ENCODE assay signal across 24 mouse cellular contexts in the genomic region with DNA sequence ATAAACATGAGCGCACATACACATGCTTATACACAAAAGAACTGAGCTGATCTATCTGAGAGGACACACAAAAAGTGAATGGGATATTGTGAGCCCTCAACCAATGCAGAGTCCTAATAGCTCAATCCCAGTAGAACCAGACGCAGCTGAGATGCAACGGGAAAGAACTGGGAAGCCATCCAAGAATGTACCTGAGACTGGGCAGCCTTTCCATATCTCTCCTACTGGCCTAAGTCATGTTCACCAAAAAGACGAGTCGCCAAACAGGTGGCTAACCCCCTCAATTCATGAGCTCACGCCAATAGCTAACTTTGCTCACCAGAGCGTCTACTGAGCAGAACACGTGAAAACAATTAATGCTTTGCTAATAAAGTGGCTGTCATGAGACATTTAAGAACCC. TPM values are rescaled to one million over a fixed set of nuclear protein-coding genes. Genes with fewer than 3 reads are reported as not detected.
A peak's percentile ranks its signal among the peaks of the same experiment; 100 is the strongest.
DNase-seq lines count a peak whose midpoint lies in the region; ATAC-seq and TF ChIP-seq lines count a peak whose summit lies in the region.
"Had no signal": no experiment of that assay in that cellular context is flagged by ENCODE, and none has a peak within 500 bp of the region (broad histone marks: within the 10 kb centered on the region; RNA-seq: fewer than 3 reads in every experiment).

No protein-coding gene starts in this region.

- no peak for TF ChIP-seq POLR2A in kidney, adult 2 months (IDR thresholded peaks at IDR 0.05; ENCODE audit: low read depth, low read length)
- TF ChIP-seq POLR2A in cerebellum, adult 2 months (IDR thresholded peaks at IDR 0.05; ENCODE audit: borderline replicate concordance, insufficient read depth, low read length), result no peak

- WGBS in kidney, adult 2 months, result 55% methylated on average over 8 of the region's 8 CpGs
- WGBS in cerebellum, adult 2 months, result 27% methylated on average over 8 of the region's 8 CpGs
- 84% methylated on average over 8 of the region's 8 CpGs for WGBS in hindbrain, embryonic 12.5 days

- peak overlapping the region; percentile 75; the same call in 1 of the 2 replicates for H3K27ac ChIP-seq in kidney, adult 2 months (ENCODE audit: insufficient read depth, low read depth, low read length)
- no peak overlapping the region for H3K27ac ChIP-seq in cerebellum, adult 2 months (ENCODE audit: insufficient read depth, low read length)
- H3K27ac ChIP-seq in hindbrain, embryonic 12.5 days, result no peak overlapping the region
- H3K27ac ChIP-seq: embryonic facial prominence, embryonic 15.5 days; forebrain, embryonic 10.5 days; gastrocnemius, adult 2 months; hindbrain, embryonic 10.5 days; hindbrain, embryonic 15.5 days had no signal

- peak; percentile 36 for DNase-seq in kidney, adult 2 months
- no peak for DNase-seq in kidney, adult 8-10 months
- peak; percentile 45 to 78 for DNase-seq in cerebellum, adult 2 months
- peak; percentile 63 to 75 for DNase-seq in cerebellum, postnatal 10 days
- DNase-seq in thymus, postnatal 10 days (ENCODE audit: low spot score in 2 of 2), result no peak
- DNase-seq in layer of hippocampus, adult 18-20 months (ENCODE audit: low spot score in 2 of 2), result no peak
- DNase-seq: adrenal gland, adult 2 months; adrenal gland, postnatal 25 days; embryo, embryonic 11 days; gastrocnemius, adult 2 months; gastrocnemius, postnatal 25 days had no signal

- no peak for ATAC-seq in hindbrain, embryonic 12.5 days (ENCODE audit: low FRiP score)
- ATAC-seq: forebrain, embryonic 14.5 days; inflammation-experienced regulatory T-cells, adult 6 months; intestine, postnatal 0 days; Patski had no signal

- peaks cover 22% of the 10 kb centered on the region for H3K4me1 ChIP-seq in kidney, adult 2 months (ENCODE audit: control insufficient read depth, insufficient read depth, low read length)
- peaks cover 22% of the 10 kb centered on the region for H3K4me1 ChIP-seq in cerebellum, adult 2 months (ENCODE audit: control insufficient read depth, insufficient read depth, low read length)
- H3K4me1 ChIP-seq in hindbrain, embryonic 12.5 days, result peaks cover 18% of the 10 kb centered on the region
- H3K4me1 ChIP-seq: embryonic facial prominence, embryonic 15.5 days had no signal

- no peak for TF ChIP-seq CTCF in kidney, adult 2 months (conservative IDR thresholded peaks at IDR 0.05; ENCODE audit: insufficient read depth, insufficient read length, low read depth, low read length)
- TF ChIP-seq CTCF in cerebellum, adult 2 months (IDR thresholded peaks at IDR 0.05; ENCODE audit: borderline replicate concordance, insufficient read depth, low read depth, low read length), result no peak

- no peaks in the 10 kb centered on the region for H3K27me3 ChIP-seq in kidney, adult 2 months (replicated peaks; ENCODE audit: control insufficient read depth, insufficient read depth, low read length)
- H3K27me3 ChIP-seq in cerebellum, adult 2 months (ENCODE audit: control insufficient read depth, insufficient read depth, low read length), result no peaks in the 10 kb centered on the region
- no peaks in the 10 kb centered on the region for H3K27me3 ChIP-seq in hindbrain, embryonic 12.5 days
- H3K27me3 ChIP-seq: CH12.LX; embryonic facial prominence, embryonic 15.5 days; heart, embryonic 12.5 days; hindbrain, embryonic 15.5 days; Patski had no signal

- no peaks in the 10 kb centered on the region for H3K36me3 ChIP-seq in kidney, adult 2 months (ENCODE audit: control insufficient read depth, insufficient read depth, low read length)
- H3K36me3 ChIP-seq in hindbrain, embryonic 12.5 days, result peaks cover 5% of the 10 kb centered on the region; the same call in 1 of the 2 replicates
- H3K36me3 ChIP-seq: embryonic facial prominence, embryonic 15.5 days; heart, embryonic 12.5 days had no signal

- H3K9ac ChIP-seq in hindbrain, embryonic 12.5 days, result no peak overlapping the region
- H3K9ac ChIP-seq: embryonic facial prominence, embryonic 15.5 days; heart, embryonic 12.5 days; hindbrain, embryonic 15.5 days had no signal

- H3K4me3 ChIP-seq in kidney, adult 2 months (ENCODE audit: insufficient read depth, low read depth, low read length), result no peak overlapping the region
- no peak overlapping the region for H3K4me3 ChIP-seq in cerebellum, adult 2 months (replicated peaks; ENCODE audit: insufficient read depth, low read depth, low read length)
- H3K4me3 ChIP-seq in hindbrain, embryonic 12.5 days, result no peak overlapping the region
- H3K4me3 ChIP-seq: embryonic facial prominence, embryonic 15.5 days; erythroblast, embryonic 14.5 days; forebrain, embryonic 10.5 days; gastrocnemius, adult 2 months; heart, embryonic 12.5 days; hindbrain, embryonic 10.5 days; hindbrain, embryonic 15.5 days had no signal

- no peaks in the 10 kb centered on the region for H3K9me3 ChIP-seq in hindbrain, embryonic 12.5 days (replicated peaks)
- H3K9me3 ChIP-seq: embryonic facial prominence, embryonic 15.5 days; heart, embryonic 12.5 days; hindbrain, embryonic 10.5 days; hindbrain, embryonic 15.5 days had no signal

- no peak overlapping the region for H3K4me2 ChIP-seq in hindbrain, embryonic 12.5 days (replicated peaks)
- H3K4me2 ChIP-seq: embryonic facial prominence, embryonic 15.5 days; heart, embryonic 12.5 days; hindbrain, embryonic 15.5 days had no signal

RNA-seq across cellular contexts. Expression of a gene that starts 20.8 kb away (rescaled TPM):
- 13.2 and 14.3 TPM in 2 replicates for polyA plus RNA-seq in kidney, adult 2 months (2012; rRNA removed)
- polyA plus RNA-seq in cerebellum, adult 2 months (2012; rRNA removed), result 22.2 and 22.6 TPM in 2 replicates
- 10 to 100 TPM; 34.1 TPM for total RNA-seq in layer of hippocampus, adult 18-20 months (2021)
- 9.1 TPM in 2 replicates for polyA plus RNA-seq in hindbrain, embryonic 12.5 days (2016; fragmentation: Nextera tagmentation; extraction: Ambion mirVana)
- total RNA-seq: granulocyte monocyte progenitor cell, adult 5-6 weeks had no signal
- polyA plus RNA-seq: erythroblast, embryonic 14.5 days had no signal

Comparison
In these comparisons a context has a peak if more than half of its experiments do, and no peak if none do; other contexts are left out.
1. DNase-seq: peak in kidney, adult 2 months (single experiment), cerebellum, adult 2 months (2 of 2) and cerebellum, postnatal 10 days (2 of 2); none in kidney, adult 8-10 months (0 of 2), thymus, postnatal 10 days (0 of 2) and layer of hippocampus, adult 18-20 months (0 of 2).